Mouse (Mus musculus): Measurements from ENCODE around the gene Mrps24. TPM values are rescaled to one million over a fixed set of nuclear protein-coding genes. Genes with fewer than 3 reads are reported as not detected.

Mrps24 gene
- 180 and 218 TPM in 2 replicates for polyA plus RNA-seq (2014; fragmentation: Nextera tagmentation; extraction: Ambion mirVana)

- H3K27ac ChIP-seq (replicated peaks; ENCODE audit: low read depth, low read length), result no peak within 1 kb of the TSS
- no peaks in the 10 kb centered on the region for H3K4me1 ChIP-seq (ENCODE audit: control insufficient read depth, insufficient read depth, low read length)
- no peak within 1 kb of the TSS for H3K4me3 ChIP-seq (replicated peaks; ENCODE audit: low read depth, low read length)
- no peaks in the 10 kb centered on the region for H3K27me3 ChIP-seq (ENCODE audit: control insufficient read depth, insufficient read depth, low read length)
- H3K4me2 ChIP-seq (ENCODE audit: low read length), result no peak within 1 kb of the TSS
- no peak within 1 kb of the TSS for H3K9ac ChIP-seq (replicated peaks; ENCODE audit: low read length)
- DNase-seq (no peak), ATAC-seq (ENCODE audit: low FRiP score, low TSS enrichment) (no peak)
- 85% methylated on average over 14 of the region's 14 CpGs for WGBS
- peaks cover 43% of the 10 kb centered on the region for H3K36me3 ChIP-seq (ENCODE audit: control insufficient read depth, insufficient read depth, low read length)
- no peaks in the 10 kb centered on the region for H3K9me3 ChIP-seq (ENCODE audit: control insufficient read depth, low read length)
These were observed at the start of gene Mrps24 for GRCm38 (mm10) chr11:5715630-5716105. Gene Mrps24 (minus strand): TSS chr11:5715680.

DNA sequence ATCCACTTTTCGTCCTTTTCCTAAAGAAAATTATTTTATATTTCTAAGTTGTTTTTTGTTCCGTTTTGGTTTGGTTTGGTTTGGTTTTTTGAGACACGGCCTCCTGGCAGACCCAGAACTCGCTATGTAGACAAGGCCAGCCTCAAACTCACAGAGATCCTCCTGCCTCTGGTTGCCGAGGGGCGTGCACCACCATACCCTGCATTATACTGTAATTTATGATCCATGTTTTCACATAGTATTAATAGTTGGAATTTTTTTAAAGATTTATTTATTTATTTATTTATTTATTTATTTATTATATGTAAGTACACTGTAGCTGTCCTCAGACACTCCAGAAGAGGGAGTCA is 47.1 kb upstream of the Mrps24 start:
- Histone ChIP-seq H3K36me3 (ENCODE audit: control insufficient read depth, insufficient read depth, low read length) (no peaks in the 10 kb centered on the region), H3K27ac (replicated peaks; ENCODE audit: low read depth, low read length) (peak overlapping the region; percentile 95), H3K9ac (replicated peaks; ENCODE audit: low read length) (peak overlapping the region; percentile 76), H3K9me3 (ENCODE audit: control insufficient read depth, low read length) (no peaks in the 10 kb centered on the region), H3K4me3 (replicated peaks; ENCODE audit: low read depth, low read length) (peak overlapping the region; percentile 69), H3K27me3 (ENCODE audit: control insufficient read depth, insufficient read depth, low read length) (no peaks in the 10 kb centered on the region), H3K4me1 (ENCODE audit: control insufficient read depth, insufficient read depth, low read length) (peaks cover 13% of the 10 kb centered on the region; the same call in 1 of the 2 replicates), H3K4me2 (ENCODE audit: low read length) (peak overlapping the region; percentile 73)
- DNase-seq (no peak), ATAC-seq (ENCODE audit: low FRiP score, low TSS enrichment) (peak; percentile 48; the same call in 1 of the 2 replicates)
- whole genome bisulfite sequencing, result 19% methylated on average over 6 of the region's 6 CpGs

DNA sequence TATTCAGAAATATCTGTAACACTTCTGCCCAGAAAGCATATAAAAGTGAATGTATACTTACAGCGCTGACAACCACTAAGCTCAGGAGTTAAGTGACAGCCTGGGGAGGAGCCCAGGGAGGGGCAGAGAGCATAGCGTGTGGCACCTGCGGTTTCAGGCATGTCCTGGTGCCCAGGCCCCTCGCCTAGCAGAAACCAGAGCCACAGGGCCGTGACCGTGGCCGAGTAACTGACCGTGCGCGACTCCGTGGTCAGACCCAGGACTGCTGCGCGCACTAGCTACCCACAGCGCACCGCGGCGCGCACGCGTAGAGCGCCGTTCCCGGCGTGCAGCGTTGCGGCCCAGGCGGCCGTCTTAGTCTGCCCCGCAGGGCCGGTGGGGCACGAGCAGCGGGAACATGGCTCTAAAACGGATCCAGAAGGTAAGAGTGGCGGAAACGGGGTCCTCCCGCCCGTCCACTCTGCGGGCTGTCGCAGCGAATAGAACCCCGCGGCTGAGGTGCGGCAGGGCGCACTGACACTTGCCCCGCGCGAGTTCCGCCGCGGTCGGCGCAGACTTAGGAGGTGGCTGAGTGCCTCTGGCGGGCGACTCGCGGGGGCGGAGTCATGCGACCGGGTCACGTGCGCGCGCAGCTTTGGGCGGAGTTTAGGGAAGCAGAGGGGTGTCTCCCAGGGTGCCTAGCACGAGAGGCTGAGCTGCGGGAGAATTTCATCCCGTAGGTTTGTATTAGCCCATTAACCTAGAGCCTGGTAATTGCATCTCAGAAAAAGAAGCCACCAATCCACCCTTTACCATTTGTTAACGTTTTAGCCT is 46.5 kb upstream of the Mrps24 start, which contains the start of gene Urgcp:
Gene Urgcp (minus strand): TSS at position 557 of the 813 bp plus-strand sequence.
- Histone ChIP-seq H3K4me3 (replicated peaks; ENCODE audit: low read depth, low read length) (peak within 1 kb of the TSS; percentile 69), H3K4me1 (ENCODE audit: control insufficient read depth, insufficient read depth, low read length) (peaks cover 13% of the 10 kb centered on the region; the same call in 1 of the 2 replicates), H3K27ac (replicated peaks; ENCODE audit: low read depth, low read length) (peak within 1 kb of the TSS; percentile 95), H3K9me3 (ENCODE audit: control insufficient read depth, low read length) (no peaks in the 10 kb centered on the region), H3K36me3 (ENCODE audit: control insufficient read depth, insufficient read depth, low read length) (no peaks in the 10 kb centered on the region), H3K27me3 (ENCODE audit: control insufficient read depth, insufficient read depth, low read length) (no peaks in the 10 kb centered on the region), H3K4me2 (ENCODE audit: low read length) (peak within 1 kb of the TSS; percentile 73), H3K9ac (replicated peaks; ENCODE audit: low read length) (peak within 1 kb of the TSS; percentile 76)
- under 1% methylated on average over 68 of the region's 68 CpGs for WGBS
- peak; percentile 97 for ATAC-seq (ENCODE audit: low FRiP score, low TSS enrichment)
- DNase-seq, result peak; percentile 97

GRCm38 (mm10) chr11:5753755-5754154 is 38.3 kb upstream of the Mrps24 start:
- no peak overlapping the region for H3K4me2 ChIP-seq (ENCODE audit: low read length)
- no peak overlapping the region for H3K9ac ChIP-seq (replicated peaks; ENCODE audit: low read length)
- H3K36me3 ChIP-seq (ENCODE audit: control insufficient read depth, insufficient read depth, low read length), result no peaks in the 10 kb centered on the region
- no peak overlapping the region for H3K27ac ChIP-seq (replicated peaks; ENCODE audit: low read depth, low read length)
- no peaks in the 10 kb centered on the region for H3K4me1 ChIP-seq (ENCODE audit: control insufficient read depth, insufficient read depth, low read length)
- H3K27me3 ChIP-seq (ENCODE audit: control insufficient read depth, insufficient read depth, low read length), result no peaks in the 10 kb centered on the region
- H3K9me3 ChIP-seq (ENCODE audit: control insufficient read depth, low read length), result no peaks in the 10 kb centered on the region
- ATAC-seq (ENCODE audit: low FRiP score, low TSS enrichment) (no peak), DNase-seq (no peak)
- 89% methylated on average over 2 of the region's 2 CpGs for WGBS
- no peak overlapping the region for H3K4me3 ChIP-seq (replicated peaks; ENCODE audit: low read depth, low read length)

DNA sequence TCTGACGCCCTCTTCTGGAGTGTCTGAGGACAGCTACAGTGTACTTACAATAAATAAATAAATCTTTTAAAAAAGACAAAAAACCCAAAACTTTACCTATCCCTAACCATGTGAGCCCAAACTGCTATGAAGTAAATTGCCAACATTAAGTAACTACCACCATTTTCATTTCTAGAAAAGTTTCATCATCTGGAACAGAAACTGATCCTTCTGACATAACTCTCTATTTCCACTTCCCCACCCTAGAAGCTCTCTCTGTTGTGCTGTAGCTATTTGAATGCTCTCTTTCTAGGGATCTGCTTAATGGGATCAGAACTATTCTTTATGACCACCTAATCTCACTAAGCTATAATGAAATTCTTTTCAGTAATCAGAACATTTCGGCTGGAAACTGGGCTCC is 29.5 kb upstream of the Mrps24 start:
- no peaks in the 10 kb centered on the region for H3K36me3 ChIP-seq (ENCODE audit: control insufficient read depth, insufficient read depth, low read length)
- 82% methylated on average over 2 of the region's 2 CpGs for WGBS
- no peak overlapping the region for H3K27ac ChIP-seq (replicated peaks; ENCODE audit: low read depth, low read length)
- H3K9me3 ChIP-seq (ENCODE audit: control insufficient read depth, low read length), result no peaks in the 10 kb centered on the region
- DNase-seq (no peak), ATAC-seq (ENCODE audit: low FRiP score, low TSS enrichment) (no peak)
- H3K27me3 ChIP-seq (ENCODE audit: control insufficient read depth, insufficient read depth, low read length), result no peaks in the 10 kb centered on the region
- H3K4me3 ChIP-seq (replicated peaks; ENCODE audit: low read depth, low read length), result no peak overlapping the region
- peaks cover 7% of the 10 kb centered on the region; the same call in 1 of the 2 replicates for H3K4me1 ChIP-seq (ENCODE audit: control insufficient read depth, insufficient read depth, low read length)
- H3K9ac ChIP-seq (replicated peaks; ENCODE audit: low read length), result no peak overlapping the region
- H3K4me2 ChIP-seq (ENCODE audit: low read length), result no peak overlapping the region

GRCm38 (mm10) chr11:5742106-5742505 is 26.6 kb upstream of the Mrps24 start:
- DNase-seq, result no peak

GRCm38 (mm10) chr11:5740965-5741627 is 25.6 kb upstream of the Mrps24 start:
- Histone ChIP-seq H3K9ac (replicated peaks; ENCODE audit: low read length) (peak overlapping the region; percentile 94), H3K27me3 (ENCODE audit: control insufficient read depth, insufficient read depth, low read length) (no peaks in the 10 kb centered on the region), H3K9me3 (ENCODE audit: control insufficient read depth, low read length) (no peaks in the 10 kb centered on the region), H3K27ac (replicated peaks; ENCODE audit: low read depth, low read length) (peak overlapping the region; percentile 77), H3K36me3 (ENCODE audit: control insufficient read depth, insufficient read depth, low read length) (no peaks in the 10 kb centered on the region), H3K4me2 (ENCODE audit: low read length) (peak overlapping the region; percentile 96), H3K4me1 (ENCODE audit: control insufficient read depth, insufficient read depth, low read length) (peaks cover 7% of the 10 kb centered on the region; the same call in 1 of the 2 replicates), H3K4me3 (replicated peaks; ENCODE audit: low read depth, low read length) (peak overlapping the region; percentile 84)
- DNase-seq, result peak; percentile 81
- under 1% methylated on average over 49 of the region's 50 CpGs for WGBS
- ATAC-seq (ENCODE audit: low FRiP score, low TSS enrichment), result peak; percentile 82

More at GRCm38 (mm10) chr11:5742106-5742505, 26.6 kb upstream of the Mrps24 start:
- no peak overlapping the region for H3K9ac ChIP-seq (replicated peaks; ENCODE audit: low read length)
- no peaks in the 10 kb centered on the region for H3K27me3 ChIP-seq (ENCODE audit: control insufficient read depth, insufficient read depth, low read length)
- no peak overlapping the region for H3K27ac ChIP-seq (replicated peaks; ENCODE audit: low read depth, low read length)
- no peak for ATAC-seq (ENCODE audit: low FRiP score, low TSS enrichment)
- peaks cover 7% of the 10 kb centered on the region; the same call in 1 of the 2 replicates for H3K4me1 ChIP-seq (ENCODE audit: control insufficient read depth, insufficient read depth, low read length)
- H3K4me3 ChIP-seq (replicated peaks; ENCODE audit: low read depth, low read length), result no peak overlapping the region
- no peak overlapping the region for H3K4me2 ChIP-seq (ENCODE audit: low read length)
- WGBS, result 81% methylated on average over 7 of the region's 7 CpGs
- H3K9me3 ChIP-seq (ENCODE audit: control insufficient read depth, low read length), result no peaks in the 10 kb centered on the region
- H3K36me3 ChIP-seq (ENCODE audit: control insufficient read depth, insufficient read depth, low read length), result no peaks in the 10 kb centered on the region

GRCm38 (mm10) chr11:5740599-5740964 is 25.1 kb upstream of the Mrps24 start:
- no peaks in the 10 kb centered on the region for H3K9me3 ChIP-seq (ENCODE audit: control insufficient read depth, low read length)
- H3K4me3 ChIP-seq (replicated peaks; ENCODE audit: low read depth, low read length), result peak overlapping the region; percentile 84
- DNase-seq (peak; percentile 66), ATAC-seq (ENCODE audit: low FRiP score, low TSS enrichment) (peak; percentile 64)
- H3K27me3 ChIP-seq (ENCODE audit: control insufficient read depth, insufficient read depth, low read length), result no peaks in the 10 kb centered on the region
- H3K4me1 ChIP-seq (ENCODE audit: control insufficient read depth, insufficient read depth, low read length), result peaks cover 7% of the 10 kb centered on the region; the same call in 1 of the 2 replicates
- peak overlapping the region; percentile 77 for H3K27ac ChIP-seq (replicated peaks; ENCODE audit: low read depth, low read length)
- H3K4me2 ChIP-seq (ENCODE audit: low read length), result peak overlapping the region; percentile 96
- 1% methylated on average over 26 of the region's 26 CpGs for WGBS
- peak overlapping the region; percentile 94 for H3K9ac ChIP-seq (replicated peaks; ENCODE audit: low read length)
- no peaks in the 10 kb centered on the region for H3K36me3 ChIP-seq (ENCODE audit: control insufficient read depth, insufficient read depth, low read length)
